Mouse (Mus musculus): ENCODE data around the gene Ctsz. TPM values are rescaled to one million over a fixed set of nuclear protein-coding genes. Genes with fewer than 3 reads are reported as not detected.

Gene Ctsz
- 10 to 100 TPM; 29.8 to 30.8 TPM for total RNA-seq (2021)

DNA sequence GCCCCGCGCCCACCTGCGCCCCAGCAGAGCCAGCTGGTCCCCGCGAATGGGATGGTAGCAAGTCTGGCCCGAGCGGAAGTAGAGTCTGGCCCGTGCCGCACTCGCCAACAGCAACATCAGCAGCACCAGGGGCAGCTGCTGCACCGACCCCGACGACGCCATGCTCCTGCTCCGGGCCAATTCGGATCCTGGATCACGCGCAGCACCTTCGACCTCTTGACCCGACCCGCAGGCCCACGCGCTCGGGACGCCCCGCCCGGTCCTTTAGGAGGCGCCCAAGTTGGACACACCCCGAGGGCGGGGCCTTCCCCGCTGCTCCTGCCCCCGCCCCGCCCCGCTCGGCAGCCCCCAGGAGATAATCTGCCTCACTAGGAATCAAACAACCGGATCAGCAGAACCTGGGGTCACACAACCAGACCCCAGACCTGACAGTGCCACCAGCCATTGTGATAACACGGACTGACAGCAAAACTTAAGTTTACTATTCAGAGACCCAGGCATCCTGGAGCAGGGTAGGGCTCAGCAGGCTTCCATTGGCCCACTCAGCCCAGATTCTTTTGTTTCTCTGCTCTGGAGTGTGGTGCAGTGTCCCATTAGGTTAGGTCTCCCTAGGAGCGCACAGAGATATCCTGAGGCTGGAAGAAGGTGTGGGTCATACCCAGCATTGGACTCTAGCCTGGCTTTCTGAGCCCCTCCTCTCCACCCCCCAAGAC is at the start of gene Ctsz:
Gene Ctsz, minus strand, starts transcription at position 303 of the 713 bp plus-strand sequence.
- intact Hi-C loops (cut with DNase I), result no loop called here

DNA sequence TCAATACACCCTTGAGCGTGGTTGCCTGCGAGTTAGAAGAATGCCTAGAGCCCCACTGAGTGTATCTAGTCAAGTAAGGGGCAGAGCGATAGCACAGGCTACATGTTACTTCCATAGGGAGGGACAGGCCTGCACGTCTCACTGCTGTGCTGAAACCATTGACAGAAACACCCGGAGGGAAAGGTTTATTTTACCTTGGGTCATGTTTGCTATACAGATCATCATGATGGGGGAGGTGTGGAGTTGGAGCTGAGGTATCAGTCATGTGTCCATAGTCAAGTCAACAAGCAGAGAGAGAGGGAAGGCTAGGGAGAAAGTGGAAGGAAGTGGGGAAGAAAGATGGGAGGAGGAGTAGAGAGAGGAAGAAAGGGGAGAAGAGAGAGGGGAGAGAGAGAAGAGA is 48.2 kb upstream of the Ctsz start:
- intact Hi-C loops (cut with DNase I), result no loop called here
- no peak for DNase-seq (ENCODE audit: low spot score)

More for the DNA sequence above, at the start of gene Ctsz:
- DNase-seq (ENCODE audit: low spot score), result peak; percentile 63

GRCm38 (mm10) chr2:174478746-174479145 is 39.9 kb upstream of the Ctsz start:
- intact Hi-C loops (cut with DNase I), result loop anchor here (10.0 kb wide), 1 partner anchor 376 kb away; no protein-coding TSS in a partner anchor
- no peak for DNase-seq (ENCODE audit: low spot score)

DNA sequence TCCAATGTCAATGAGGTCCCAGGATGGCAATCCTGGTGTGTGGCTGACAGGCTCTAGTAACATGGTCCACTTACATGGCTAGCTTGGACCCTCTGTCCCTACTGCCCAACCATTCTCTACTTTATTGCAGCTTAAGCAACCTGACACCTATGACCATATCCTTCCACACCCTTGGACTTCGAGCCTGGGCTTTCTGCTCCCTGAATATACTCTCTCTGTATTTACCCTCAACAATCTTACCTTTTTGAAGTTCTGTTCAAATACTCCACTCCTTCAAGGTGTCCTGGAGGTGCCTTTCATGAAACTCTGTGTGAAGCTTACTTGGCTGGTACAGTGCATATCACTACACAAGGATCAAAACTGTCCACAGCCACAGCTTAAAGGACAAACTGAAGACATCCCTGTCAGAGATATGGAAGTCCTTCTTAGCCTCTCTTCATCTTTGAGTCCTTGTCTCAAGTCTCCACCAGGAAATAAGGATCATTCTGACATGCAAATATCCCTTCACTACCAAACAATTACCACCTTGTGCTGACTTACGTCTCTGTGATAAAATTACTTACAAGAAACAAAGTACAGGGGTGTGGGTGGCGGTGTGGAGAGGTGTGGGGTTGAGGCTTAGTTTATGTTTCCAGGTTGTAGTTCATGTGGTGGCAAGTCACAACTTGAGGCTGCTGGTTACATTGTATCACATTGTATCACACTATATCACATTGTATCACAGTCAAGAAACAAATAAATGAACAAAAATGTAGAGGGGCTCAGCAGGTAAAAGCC is 38.9 kb upstream of the Ctsz start:
- intact Hi-C loops (cut with DNase I), result loop anchor here (10.0 kb wide), 1 partner anchor 377 kb away; no protein-coding TSS in a partner anchor
- no peak for DNase-seq (ENCODE audit: low spot score)

DNA sequence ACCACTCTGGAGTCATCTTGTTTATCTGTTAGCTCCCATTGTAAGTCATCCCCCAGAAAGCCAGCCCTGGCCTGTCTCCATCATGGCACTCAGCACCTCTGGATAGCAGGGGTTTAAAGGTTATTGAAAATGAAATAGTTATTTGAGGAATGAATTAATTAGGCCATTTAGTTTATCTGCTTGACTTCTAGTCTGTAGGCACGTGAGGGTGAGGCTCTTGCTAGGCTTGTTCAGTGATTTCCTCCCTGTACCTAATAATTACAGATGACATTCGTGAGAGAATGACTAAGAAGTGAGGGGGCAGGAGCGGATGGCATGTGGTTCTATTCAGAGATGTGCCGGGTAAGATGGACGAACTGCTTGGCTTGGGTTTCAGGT is 34.7 kb upstream of the Ctsz start:
- DNase-seq (ENCODE audit: low spot score), result no peak
- intact Hi-C loops (cut with DNase I), result loop anchor here (10.0 kb wide), 1 partner anchor 381 kb away; no protein-coding TSS in a partner anchor

- peak; percentile 98 for DNase-seq (ENCODE audit: low spot score)
- intact Hi-C loops (cut with DNase I), result loop anchor here (10.0 kb wide), 1 partner anchor 382 kb away; no protein-coding TSS in a partner anchor
Observed at GRCm38 (mm10) chr2:174472818-174473549, 34.1 kb upstream of the Ctsz start, which contains the start of gene Prelid3b. Gene Prelid3b (minus strand): TSS chr2:174473081.

GRCm38 (mm10) chr2:174472407-174472806 is 33.6 kb upstream of the Ctsz start:
- no peak for DNase-seq (ENCODE audit: low spot score)
- intact Hi-C loops (cut with DNase I), result loop anchor here (10.0 kb wide), 1 partner anchor 382 kb away; no protein-coding TSS in a partner anchor

GRCm38 (mm10) chr2:174470786-174471405 is 32.1 kb upstream of the Ctsz start:
- intact Hi-C loops (cut with DNase I), result loop anchor here (10.0 kb wide), 1 partner anchor 384 kb away; no protein-coding TSS in a partner anchor
- no peak for DNase-seq (ENCODE audit: low spot score)

DNA sequence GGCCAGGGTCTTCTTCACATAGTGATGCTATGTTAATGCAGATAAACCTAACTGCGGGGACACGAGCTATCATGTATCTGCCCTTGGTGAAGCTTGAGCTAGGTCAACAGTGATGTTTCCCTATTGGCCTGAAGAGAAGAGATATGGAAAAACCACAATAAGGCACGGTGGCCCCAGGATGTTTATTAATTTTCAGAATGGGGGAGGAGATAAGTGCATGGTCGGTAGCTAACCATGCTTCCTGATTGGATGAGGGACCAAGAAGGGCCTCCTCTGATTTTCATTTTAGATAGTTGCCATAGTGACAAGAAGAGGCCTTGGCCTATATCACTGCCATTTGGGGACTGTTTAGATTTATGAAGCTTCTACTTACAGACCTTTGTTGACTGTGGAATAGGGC is 31.5 kb upstream of the Ctsz start:
- no peak for DNase-seq (ENCODE audit: low spot score)
- intact Hi-C loops (cut with DNase I), result loop anchor here (10.0 kb wide), 1 partner anchor 384 kb away; no protein-coding TSS in a partner anchor

DNA sequence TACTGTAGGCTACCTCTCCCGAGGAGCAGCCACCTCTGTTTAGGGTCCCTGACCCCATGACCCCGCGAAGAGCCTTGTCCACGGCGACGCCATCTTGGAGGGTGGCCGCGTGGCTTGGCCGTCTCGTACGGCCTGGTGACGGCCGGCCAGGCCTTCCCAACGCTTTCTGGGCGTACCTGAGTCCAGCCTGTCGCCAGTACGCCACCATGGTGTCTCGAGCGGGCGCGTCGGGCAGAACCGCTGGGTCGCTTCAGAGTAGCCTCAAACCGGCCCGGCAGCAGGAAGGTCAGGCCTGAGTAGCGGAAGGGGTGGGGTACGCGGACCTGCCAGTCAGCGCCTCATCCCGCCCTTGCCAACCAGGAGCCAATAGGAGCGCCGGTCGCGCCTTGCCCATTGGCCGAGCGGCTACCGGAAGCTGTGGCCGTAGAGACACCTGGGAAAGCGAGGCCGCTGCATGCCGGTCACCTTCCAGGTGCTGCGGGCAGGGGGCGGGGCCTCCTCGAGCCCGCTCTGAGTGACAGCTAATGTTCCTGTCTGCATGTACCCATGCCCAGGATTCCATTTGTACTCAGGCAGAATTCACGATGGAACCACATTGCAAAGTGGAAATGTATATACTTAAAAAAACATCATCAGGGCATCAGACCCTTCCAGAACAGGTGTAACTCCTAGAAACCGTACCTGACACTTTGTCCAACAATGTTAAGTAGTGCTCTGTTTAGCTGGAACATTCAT is 25.1 kb upstream of the Ctsz start, which contains the start of gene Atp5e:
Gene Atp5e, minus strand, starts transcription at position 317 of the 735 bp plus-strand sequence.
- intact Hi-C loops (cut with DNase I), result loop anchor here (5.0 to 10.0 kb wide), 2 partner anchors 137 to 389 kb away; partner anchors contain the start of gene Stx16
- peak; percentile 93 for DNase-seq (ENCODE audit: low spot score)

DNA sequence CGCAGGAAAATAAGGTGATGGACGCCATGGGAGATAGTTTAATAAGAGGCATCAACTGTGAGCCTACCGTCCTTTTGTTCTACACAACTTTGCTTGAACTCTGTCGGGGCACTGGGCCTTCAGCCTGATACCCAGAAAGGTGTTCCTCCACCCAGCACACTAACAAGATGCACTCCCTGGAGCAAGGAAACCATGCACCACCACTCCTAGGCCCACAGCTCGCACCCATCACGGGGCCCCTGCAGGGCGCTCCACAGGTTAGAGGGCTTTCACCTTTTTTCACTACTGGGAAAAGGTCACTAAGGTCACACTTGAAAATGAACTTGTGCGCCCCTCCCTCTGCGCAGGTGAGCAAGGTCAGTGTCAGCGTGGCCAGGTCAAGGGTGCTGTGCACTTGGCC is 24.5 kb upstream of the Ctsz start:
- intact Hi-C loops (cut with DNase I), result loop anchor here (5.0 to 10.0 kb wide), 2 partner anchors 136 to 389 kb away; partner anchors contain the start of gene Stx16
- DNase-seq (ENCODE audit: low spot score), result no peak

GRCm38 (mm10) chr2:174459365-174459764 is 20.5 kb upstream of the Ctsz start:
- intact Hi-C loops (cut with DNase I), result no loop called here
- DNase-seq (ENCODE audit: low spot score), result no peak

DNA sequence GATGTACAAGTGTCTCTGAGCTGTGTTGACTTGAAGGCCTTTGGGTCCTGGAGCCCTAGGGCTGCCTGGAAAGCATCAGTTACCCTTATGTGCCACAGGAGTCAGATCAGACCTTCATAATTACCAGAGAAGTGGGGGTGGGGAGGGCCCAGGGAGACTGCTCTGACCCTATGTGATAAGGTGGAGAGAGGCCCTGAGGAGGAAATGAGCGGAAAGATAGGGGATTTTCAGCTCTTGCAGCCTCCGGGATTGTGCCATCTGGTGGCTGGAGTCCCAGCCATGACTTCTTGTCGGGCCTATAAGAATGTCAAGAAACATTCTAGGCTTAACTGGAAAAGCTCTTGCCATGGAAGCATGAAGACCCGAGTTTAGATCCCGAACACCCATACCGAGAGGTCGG is 14.8 kb upstream of the Ctsz start:
- DNase-seq (ENCODE audit: low spot score), result no peak
- intact Hi-C loops (cut with DNase I), result loop anchor here (1.0 kb wide), 1 partner anchor 141 kb away; no protein-coding TSS in a partner anchor

GRCm38 (mm10) chr2:174450353-174450752 is 11.5 kb upstream of the Ctsz start, which contains the start of gene Tubb1:
Gene Tubb1 (plus strand): TSS chr2:174450695.
- intact Hi-C loops (cut with DNase I), result no loop called here
- DNase-seq (ENCODE audit: low spot score), result no peak

DNA sequence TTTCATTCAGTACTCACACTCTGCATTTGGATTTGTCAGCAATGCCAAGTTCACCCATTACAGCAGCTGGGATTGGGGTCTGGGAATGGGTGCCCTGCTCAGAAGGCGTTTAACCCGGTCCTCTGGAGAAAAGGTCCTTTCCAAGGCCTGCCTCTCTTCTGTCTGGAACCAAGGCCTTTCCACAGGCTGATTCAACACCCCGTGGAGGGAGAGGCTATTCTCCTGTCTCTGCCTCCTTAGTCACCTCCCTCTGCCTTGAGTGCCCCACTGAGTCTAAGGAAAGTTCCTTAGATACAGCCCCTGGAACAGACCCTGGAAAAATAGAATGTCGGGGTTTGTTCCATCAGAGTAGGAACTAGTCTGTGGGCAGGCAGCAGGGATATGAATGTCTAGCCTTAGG is 9.6 kb upstream of the Ctsz start:
- intact Hi-C loops (cut with DNase I), result no loop called here
- DNase-seq (ENCODE audit: low spot score), result no peak

- intact Hi-C loops (cut with DNase I), result no loop called here
Observed at GRCm38 (mm10) chr2:174446905-174447304, 8.1 kb upstream of the Ctsz start.

DNA sequence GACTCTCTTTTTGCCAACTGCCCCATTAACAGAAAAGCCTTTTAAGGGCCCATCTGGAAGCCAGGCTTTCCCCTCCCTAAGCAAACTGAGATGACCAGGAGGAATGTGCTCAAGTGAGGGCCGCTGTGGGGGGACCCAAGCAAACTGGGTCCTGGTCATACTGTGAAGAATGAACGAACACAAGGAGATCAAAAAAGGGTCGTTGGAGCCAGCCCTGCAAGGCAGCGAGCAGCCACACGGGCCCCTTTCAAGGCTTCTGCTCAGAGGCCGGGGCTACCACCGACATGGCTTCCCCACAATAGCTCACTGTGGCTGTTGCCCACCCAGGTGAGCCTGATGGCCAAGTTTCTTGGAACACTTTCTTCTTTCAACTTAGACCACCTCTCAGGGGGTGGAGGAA is 7.7 kb upstream of the Ctsz start:
- no peak for DNase-seq (ENCODE audit: low spot score)
- intact Hi-C loops (cut with DNase I), result no loop called here

More at GRCm38 (mm10) chr2:174446905-174447304, 8.1 kb upstream of the Ctsz start:
- no peak for DNase-seq (ENCODE audit: low spot score)

GRCm38 (mm10) chr2:174445018-174445417 is 6.2 kb upstream of the Ctsz start:
- intact Hi-C loops (cut with DNase I), result no loop called here
- DNase-seq (ENCODE audit: low spot score), result no peak

GRCm38 (mm10) chr2:174444359-174444758 is 5.5 kb upstream of the Ctsz start:
- intact Hi-C loops (cut with DNase I), result no loop called here
- no peak for DNase-seq (ENCODE audit: low spot score)

Data from heart, postnatal 25 days (tissue).